Mouse (Mus musculus): ENCODE data around the gene Madcam1. TPM values are rescaled to one million over a fixed set of nuclear protein-coding genes. Genes with fewer than 3 reads are reported as not detected.

The Madcam1 gene
- polyA plus RNA-seq, 1 experiment from 2014 or later = 1.00 TPM

GRCm38 (mm10) chr10:79660298-79660697 lies 4.1 kb upstream of the Madcam1 start:
- H3K9me3 ChIP-seq (ENCODE audit: control insufficient read depth, low read length) = no peaks in the 10 kb centered on the region
- H3K27ac ChIP-seq (replicated peaks; ENCODE audit: low read depth, low read length) = no peak overlapping the region
- no peaks in the 10 kb centered on the region for H3K27me3 ChIP-seq (ENCODE audit: control insufficient read depth, insufficient read depth, low read length)
- ATAC-seq (ENCODE audit: low FRiP score, low TSS enrichment) = no peak
- H3K36me3 ChIP-seq (ENCODE audit: control insufficient read depth, insufficient read depth, low read length) = no peaks in the 10 kb centered on the region
- H3K4me2 ChIP-seq (ENCODE audit: low read length) = no peak overlapping the region
- DNase-seq = no peak
- no peak overlapping the region for H3K9ac ChIP-seq (replicated peaks; ENCODE audit: low read length)
- H3K4me1 ChIP-seq (ENCODE audit: control insufficient read depth, insufficient read depth, low read length) = peaks cover 9% of the 10 kb centered on the region
- H3K4me3 ChIP-seq (replicated peaks; ENCODE audit: low read depth, low read length) = no peak overlapping the region
- WGBS = 76% methylated on average over 2 of the region's 2 CpGs

GRCm38 (mm10) chr10:79661861-79662260 lies 2.5 kb upstream of the Madcam1 start:
- H3K27me3 ChIP-seq (ENCODE audit: control insufficient read depth, insufficient read depth, low read length) = no peaks in the 10 kb centered on the region
- H3K27ac ChIP-seq (replicated peaks; ENCODE audit: low read depth, low read length) = no peak overlapping the region
- no peak overlapping the region for H3K4me3 ChIP-seq (replicated peaks; ENCODE audit: low read depth, low read length)
- ATAC-seq (ENCODE audit: low FRiP score, low TSS enrichment) (no peak), DNase-seq (no peak)
- no peaks in the 10 kb centered on the region for H3K9me3 ChIP-seq (ENCODE audit: control insufficient read depth, low read length)
- H3K36me3 ChIP-seq (ENCODE audit: control insufficient read depth, insufficient read depth, low read length) = no peaks in the 10 kb centered on the region
- no peak overlapping the region for H3K4me2 ChIP-seq (ENCODE audit: low read length)
- 53% methylated on average over 3 of the region's 3 CpGs for WGBS
- H3K9ac ChIP-seq (replicated peaks; ENCODE audit: low read length) = no peak overlapping the region
- no peaks in the 10 kb centered on the region for H3K4me1 ChIP-seq (ENCODE audit: control insufficient read depth, insufficient read depth, low read length)

DNA sequence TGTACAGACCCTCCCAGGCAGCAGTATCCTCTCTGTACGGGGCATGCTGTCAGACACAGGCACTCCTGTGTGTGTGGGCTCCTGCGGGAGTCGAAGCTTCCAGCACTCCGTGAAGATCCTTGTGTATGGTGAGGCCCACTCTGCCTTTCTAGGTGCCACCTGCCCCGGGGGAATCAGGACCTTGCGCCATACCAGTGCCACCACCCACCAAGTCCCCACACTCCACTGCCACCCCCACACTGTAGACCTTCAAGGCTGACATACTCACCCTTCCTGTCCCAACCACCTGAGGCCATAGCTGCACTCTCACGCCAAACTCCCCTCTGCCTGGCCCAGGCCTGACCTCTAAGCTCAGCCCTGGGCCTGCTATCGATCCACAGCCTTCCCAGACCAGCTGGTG lies 692 bp downstream of the Madcam1 start:
- ATAC-seq (ENCODE audit: low FRiP score, low TSS enrichment) (no peak), DNase-seq (no peak)
- H3K9ac ChIP-seq (replicated peaks; ENCODE audit: low read length) = no peak overlapping the region
- H3K4me2 ChIP-seq (ENCODE audit: low read length) = no peak overlapping the region
- H3K9me3 ChIP-seq (ENCODE audit: control insufficient read depth, low read length) = no peaks in the 10 kb centered on the region
- WGBS = 85% methylated on average over 8 of the region's 8 CpGs
- H3K27ac ChIP-seq (replicated peaks; ENCODE audit: low read depth, low read length) = no peak overlapping the region
- H3K27me3 ChIP-seq (ENCODE audit: control insufficient read depth, insufficient read depth, low read length) = no peaks in the 10 kb centered on the region
- no peak overlapping the region for H3K4me3 ChIP-seq (replicated peaks; ENCODE audit: low read depth, low read length)
- no peaks in the 10 kb centered on the region for H3K36me3 ChIP-seq (ENCODE audit: control insufficient read depth, insufficient read depth, low read length)
- peaks cover 5% of the 10 kb centered on the region for H3K4me1 ChIP-seq (ENCODE audit: control insufficient read depth, insufficient read depth, low read length)

GRCm38 (mm10) chr10:79666493-79666892 lies 2.1 kb downstream of the Madcam1 start:
- no peak for ATAC-seq (ENCODE audit: low FRiP score, low TSS enrichment)
- H3K36me3 ChIP-seq (ENCODE audit: control insufficient read depth, insufficient read depth, low read length) = no peaks in the 10 kb centered on the region
- 76% methylated on average over 9 of the region's 9 CpGs for WGBS
- H3K9ac ChIP-seq (replicated peaks; ENCODE audit: low read length) = no peak overlapping the region
- H3K27ac ChIP-seq (replicated peaks; ENCODE audit: low read depth, low read length) = no peak overlapping the region
- DNase-seq = no peak
- no peaks in the 10 kb centered on the region for H3K27me3 ChIP-seq (ENCODE audit: control insufficient read depth, insufficient read depth, low read length)
- H3K4me2 ChIP-seq (ENCODE audit: low read length) = no peak overlapping the region
- H3K4me3 ChIP-seq (replicated peaks; ENCODE audit: low read depth, low read length) = no peak overlapping the region
- H3K9me3 ChIP-seq (ENCODE audit: control insufficient read depth, low read length) = no peaks in the 10 kb centered on the region
- H3K4me1 ChIP-seq (ENCODE audit: control insufficient read depth, insufficient read depth, low read length) = peaks cover 16% of the 10 kb centered on the region

DNA sequence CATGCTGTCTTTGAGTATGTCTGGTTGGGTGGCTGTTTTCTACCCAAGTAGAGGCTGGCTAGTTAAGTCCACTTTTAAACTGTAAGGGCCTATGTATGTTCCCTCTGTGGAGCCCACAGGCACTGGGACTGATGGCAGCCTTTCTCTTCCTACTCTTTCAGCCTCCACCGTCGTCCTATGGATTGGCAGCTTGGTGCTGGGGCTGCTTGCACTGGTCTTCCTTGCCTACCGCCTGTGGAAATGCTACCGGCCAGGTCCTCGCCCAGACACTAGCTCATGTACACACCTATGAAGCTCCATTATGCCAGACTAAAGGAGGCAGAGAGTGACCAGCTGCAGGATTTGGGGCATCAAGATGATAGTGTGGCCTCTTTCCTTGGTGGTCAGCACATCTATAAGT lies 3.7 kb downstream of the Madcam1 start:
- Histone ChIP-seq H3K27me3 (ENCODE audit: control insufficient read depth, insufficient read depth, low read length) (no peaks in the 10 kb centered on the region), H3K36me3 (ENCODE audit: control insufficient read depth, insufficient read depth, low read length) (0 out of 2 replicates have a peak, but pooled peaks cover 6% of the 10 kb centered on the region), H3K9me3 (ENCODE audit: control insufficient read depth, low read length) (no peaks in the 10 kb centered on the region), H3K4me3 (replicated peaks; ENCODE audit: low read depth, low read length) (peak overlapping the region; percentile 98; the same call in 1 of the 2 replicates), H3K27ac (replicated peaks; ENCODE audit: low read depth, low read length) (peak overlapping the region; percentile 98), H3K4me1 (ENCODE audit: control insufficient read depth, insufficient read depth, low read length) (peaks cover 16% of the 10 kb centered on the region), H3K4me2 (ENCODE audit: low read length) (peak overlapping the region; percentile 88), H3K9ac (replicated peaks; ENCODE audit: low read length) (no peak overlapping the region; the same call in 1 of the 2 replicates)
- DNase-seq = no peak
- no peak for ATAC-seq (ENCODE audit: low FRiP score, low TSS enrichment)
- 91% methylated on average over 5 of the region's 5 CpGs for WGBS

GRCm38 (mm10) chr10:79668771-79669575 lies 4.6 kb downstream of the Madcam1 start, which contains the start of gene Tpgs1:
Tpgs1 (plus strand) TSS chr10:79669369.
- peak; percentile 83 for ATAC-seq (ENCODE audit: low FRiP score, low TSS enrichment)
- no peaks in the 10 kb centered on the region for H3K9me3 ChIP-seq (ENCODE audit: control insufficient read depth, low read length)
- H3K4me1 ChIP-seq (ENCODE audit: control insufficient read depth, insufficient read depth, low read length) = peaks cover 16% of the 10 kb centered on the region
- peak within 1 kb of the TSS; percentile 98 for H3K4me3 ChIP-seq (replicated peaks; ENCODE audit: low read depth, low read length)
- peak; percentile 95 for DNase-seq
- peak within 1 kb of the TSS; percentile 88 for H3K4me2 ChIP-seq (ENCODE audit: low read length)
- H3K27ac ChIP-seq (replicated peaks; ENCODE audit: low read depth, low read length) = peak within 1 kb of the TSS; percentile 98
- under 1% methylated on average over 45 of the region's 45 CpGs for WGBS
- no peaks in the 10 kb centered on the region for H3K27me3 ChIP-seq (ENCODE audit: control insufficient read depth, insufficient read depth, low read length)
- peak within 1 kb of the TSS; percentile 91 for H3K9ac ChIP-seq (replicated peaks; ENCODE audit: low read length)
- H3K36me3 ChIP-seq (ENCODE audit: control insufficient read depth, insufficient read depth, low read length) = 0 out of 2 replicates have a peak, but pooled peaks cover 6% of the 10 kb centered on the region

DNA sequence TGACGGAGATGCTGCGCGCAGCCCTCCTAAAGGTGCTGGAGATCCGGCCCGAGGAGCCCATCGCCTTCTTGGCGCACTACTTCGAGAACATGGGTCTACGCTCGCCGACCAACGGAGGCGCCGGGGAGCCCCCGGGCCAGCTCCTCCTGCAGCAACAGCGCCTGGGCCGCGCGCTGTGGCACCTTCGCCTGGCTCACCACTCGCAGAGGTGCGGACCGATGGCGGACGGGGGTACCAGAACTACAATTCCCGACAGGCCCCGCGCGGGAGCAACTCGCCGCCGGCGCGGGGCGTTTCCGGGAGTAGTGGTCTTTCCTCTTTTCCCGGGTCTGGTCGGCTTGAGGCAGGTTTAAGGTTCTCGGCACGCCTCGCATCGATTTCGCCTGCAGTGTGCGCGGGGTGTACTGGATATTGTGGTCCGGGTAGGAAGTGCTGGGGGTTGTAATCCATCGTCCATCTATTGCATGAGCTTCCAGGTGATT lies 5.3 kb downstream of the Madcam1 start:
- Histone ChIP-seq H3K4me1 (ENCODE audit: control insufficient read depth, insufficient read depth, low read length) (peaks cover 16% of the 10 kb centered on the region), H3K9ac (replicated peaks; ENCODE audit: low read length) (peak overlapping the region; percentile 91), H3K4me2 (ENCODE audit: low read length) (peak overlapping the region; percentile 88), H3K27me3 (ENCODE audit: control insufficient read depth, insufficient read depth, low read length) (no peaks in the 10 kb centered on the region), H3K9me3 (ENCODE audit: control insufficient read depth, low read length) (no peaks in the 10 kb centered on the region), H3K27ac (replicated peaks; ENCODE audit: low read depth, low read length) (peak overlapping the region; percentile 98), H3K4me3 (replicated peaks; ENCODE audit: low read depth, low read length) (peak overlapping the region; percentile 98), H3K36me3 (ENCODE audit: control insufficient read depth, insufficient read depth, low read length) (0 out of 2 replicates have a peak, but pooled peaks cover 6% of the 10 kb centered on the region)
- under 1% methylated on average over 47 of the region's 47 CpGs for WGBS
- DNase-seq (peak; percentile 94), ATAC-seq (ENCODE audit: low FRiP score, low TSS enrichment) (peak; percentile 78)

DNA sequence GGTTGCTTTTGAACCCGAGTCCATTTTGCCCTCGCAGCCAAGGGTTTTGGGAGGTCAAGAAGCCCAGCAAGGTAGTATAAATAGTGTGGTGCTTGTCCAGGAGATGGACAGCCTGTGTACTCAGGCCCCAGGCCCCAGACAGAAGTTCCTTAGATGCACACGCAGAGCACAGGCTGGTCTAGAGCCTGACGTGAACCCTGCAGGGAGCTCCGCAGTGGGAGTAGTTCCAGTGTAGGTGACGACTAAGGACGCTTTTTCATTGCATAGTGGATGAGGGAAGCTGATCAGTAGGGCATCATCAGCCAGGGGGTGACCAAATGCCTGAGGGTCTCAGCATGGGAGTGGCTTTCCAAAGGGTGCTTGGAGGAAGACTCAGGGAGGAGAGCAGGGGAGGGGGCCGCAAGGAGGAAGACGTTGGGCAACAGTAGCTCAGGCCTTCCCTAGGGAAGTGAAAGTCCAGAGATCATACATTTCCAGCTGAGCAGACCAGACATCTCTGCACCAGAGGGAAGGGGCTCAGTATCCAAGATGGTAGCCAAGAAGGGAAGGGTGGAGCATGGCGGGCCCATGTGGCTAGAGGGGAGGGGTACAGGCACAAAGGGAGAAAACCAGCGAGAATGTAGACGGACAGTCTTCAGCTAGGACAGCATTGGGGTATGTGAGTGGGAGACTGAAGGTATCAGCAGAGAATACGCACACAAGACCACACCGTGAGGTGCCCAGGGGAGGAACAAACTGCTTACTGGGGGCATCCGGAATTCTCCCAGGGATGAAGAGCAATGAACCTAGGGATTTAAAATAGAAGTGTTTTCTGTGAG lies 5.9 kb downstream of the Madcam1 start:
- Histone ChIP-seq H3K27ac (replicated peaks; ENCODE audit: low read depth, low read length) (peak overlapping the region; percentile 98), H3K4me2 (ENCODE audit: low read length) (peak overlapping the region; percentile 88), H3K27me3 (ENCODE audit: control insufficient read depth, insufficient read depth, low read length) (no peaks in the 10 kb centered on the region), H3K4me3 (replicated peaks; ENCODE audit: low read depth, low read length) (peak overlapping the region; percentile 98), H3K36me3 (ENCODE audit: control insufficient read depth, insufficient read depth, low read length) (0 out of 2 replicates have a peak, but pooled peaks cover 6% of the 10 kb centered on the region), H3K9me3 (ENCODE audit: control insufficient read depth, low read length) (no peaks in the 10 kb centered on the region), H3K9ac (replicated peaks; ENCODE audit: low read length) (peak overlapping the region; percentile 91), H3K4me1 (ENCODE audit: control insufficient read depth, insufficient read depth, low read length) (peaks cover 16% of the 10 kb centered on the region)
- DNase-seq (no peak), ATAC-seq (ENCODE audit: low FRiP score, low TSS enrichment) (peak; percentile 24; the same call in 1 of the 2 replicates)
- WGBS = 34% methylated on average over 15 of the region's 15 CpGs
